Mouse (Mus musculus) gastrocnemius, postnatal 36 days (tissue): ENCODE measurements around the gene Fndc3a. TPM values are rescaled to one million over a fixed set of nuclear protein-coding genes. Genes with fewer than 3 reads are reported as not detected.

ENCODE experiments used
- total RNA-seq, 2 experiments: library from RNA; stranded (reverse); gene quantifications; 2 replicates each; pipeline ENCODE4 v1.2.3; 2021

The Fndc3a gene
- total RNA-seq, 2 experiments from 2014 or later, result 5.8 to 6.7 TPM

Other genes with a start within 250 kb of the Fndc3a start
- not detected for gene Gm9195, start 218.2 kb downstream of the Fndc3a start, total RNA-seq